Mouse (Mus musculus) right cerebral cortex, postnatal 14 days (tissue): Measurements from ENCODE around the gene Styxl1.
A peak's percentile ranks its signal among the peaks of the same experiment; 100 is the strongest.

Source experiments
- DNase-seq: peaks from one replicate; pipeline ENCODE4 v3.0.0; 2022

Gene Styxl1

DNA sequence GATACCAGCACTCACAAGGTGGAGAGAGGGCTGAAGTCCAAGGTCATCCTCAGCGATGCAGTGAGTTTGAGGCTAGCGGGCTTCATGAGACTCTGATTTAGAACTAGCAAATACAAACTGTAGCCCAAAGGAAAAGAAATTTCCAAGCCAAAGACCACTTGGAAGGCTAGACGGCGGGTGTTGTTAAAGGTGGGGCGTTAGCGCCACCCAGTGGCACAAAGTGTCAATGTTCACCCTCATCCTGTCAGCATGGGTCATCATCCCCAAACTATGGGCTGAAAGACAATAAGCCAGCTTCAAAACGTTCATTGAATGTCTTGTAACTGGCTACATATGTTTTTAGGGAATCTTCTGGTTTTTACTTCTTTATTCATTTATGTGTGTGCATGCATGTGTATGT, 14.7 kb downstream of the Styxl1 start:
- peak; percentile 74 for DNase-seq

DNA sequence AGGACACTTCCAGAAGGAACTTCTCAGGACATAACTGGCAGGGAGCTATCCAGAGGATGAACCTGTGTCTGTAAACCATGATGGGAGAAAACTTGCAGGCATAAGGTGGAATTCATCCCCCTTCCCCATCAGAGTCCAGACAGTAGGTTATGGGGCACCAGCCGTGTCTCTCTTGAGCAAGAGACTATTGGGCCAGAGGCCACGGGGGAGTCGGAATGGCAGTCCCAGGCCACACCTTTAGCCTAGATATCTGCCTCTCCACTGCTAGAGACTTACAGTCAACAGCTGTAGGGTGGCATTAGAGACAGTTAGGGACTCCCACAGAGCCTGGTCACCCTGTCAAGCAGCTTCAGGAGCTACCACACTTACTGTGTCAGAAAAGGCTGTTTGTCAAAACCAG, 16.3 kb downstream of the Styxl1 start:
- DNase-seq = no peak

DNA sequence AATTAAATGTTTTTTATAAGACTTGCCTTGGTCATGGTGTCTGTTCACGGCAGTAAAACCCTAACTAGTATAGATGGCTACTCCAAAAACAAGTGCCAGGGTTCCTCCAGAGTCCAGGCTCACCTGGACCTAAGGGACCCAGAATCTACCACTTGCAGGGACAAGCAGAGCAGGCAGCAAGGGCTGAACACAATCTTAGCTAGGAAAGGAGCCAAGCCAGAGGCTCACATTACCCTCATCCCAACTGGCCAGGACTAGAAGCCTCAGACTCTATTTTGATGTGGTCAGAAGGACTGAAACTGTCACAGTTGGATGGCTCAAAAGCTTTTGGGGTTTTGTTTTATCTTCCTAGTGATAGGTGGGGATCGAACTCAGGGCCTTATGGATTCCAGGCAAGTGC, 26.6 kb downstream of the Styxl1 start:
- no peak for DNase-seq

DNA sequence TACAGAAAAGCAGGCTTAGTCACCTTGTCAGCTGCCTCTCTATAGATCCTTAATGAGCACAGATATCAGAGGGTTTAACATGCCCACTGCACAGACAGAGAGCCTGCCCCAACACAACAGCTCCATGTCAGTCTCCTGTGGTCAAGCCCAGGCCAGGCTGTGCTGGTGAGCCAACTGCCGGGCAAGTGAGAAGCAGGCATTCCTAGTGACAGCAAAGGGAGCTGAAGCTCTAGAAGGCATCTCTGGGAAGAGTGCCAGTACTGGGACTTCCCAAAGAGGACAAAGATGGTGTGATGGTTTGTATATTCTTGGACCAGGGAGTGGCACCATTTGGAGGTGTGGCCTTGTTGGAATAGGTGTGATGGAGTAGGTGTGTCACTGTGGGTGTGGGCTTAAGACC, 27.1 kb downstream of the Styxl1 start:
- no peak for DNase-seq

DNA sequence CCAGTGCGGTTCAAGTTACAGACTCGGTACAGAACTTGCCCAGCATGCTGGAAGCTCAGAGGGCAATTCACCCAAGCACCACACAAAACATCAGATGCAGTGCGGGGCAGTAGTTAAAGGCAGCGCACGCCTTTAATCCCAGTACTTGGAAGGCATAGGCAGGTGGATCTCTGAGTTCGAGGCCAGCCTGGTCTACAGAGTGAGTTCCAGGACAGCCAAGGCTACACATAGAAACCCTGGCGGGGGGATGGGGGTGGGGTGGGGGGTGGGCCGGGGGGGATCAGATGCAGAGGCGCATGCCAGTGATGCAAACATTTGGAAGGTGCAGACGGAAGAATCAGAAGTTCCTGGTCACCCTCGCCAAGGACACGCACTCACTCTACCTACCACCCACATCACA, 33.4 kb downstream of the Styxl1 start:
- no peak for DNase-seq

DNA sequence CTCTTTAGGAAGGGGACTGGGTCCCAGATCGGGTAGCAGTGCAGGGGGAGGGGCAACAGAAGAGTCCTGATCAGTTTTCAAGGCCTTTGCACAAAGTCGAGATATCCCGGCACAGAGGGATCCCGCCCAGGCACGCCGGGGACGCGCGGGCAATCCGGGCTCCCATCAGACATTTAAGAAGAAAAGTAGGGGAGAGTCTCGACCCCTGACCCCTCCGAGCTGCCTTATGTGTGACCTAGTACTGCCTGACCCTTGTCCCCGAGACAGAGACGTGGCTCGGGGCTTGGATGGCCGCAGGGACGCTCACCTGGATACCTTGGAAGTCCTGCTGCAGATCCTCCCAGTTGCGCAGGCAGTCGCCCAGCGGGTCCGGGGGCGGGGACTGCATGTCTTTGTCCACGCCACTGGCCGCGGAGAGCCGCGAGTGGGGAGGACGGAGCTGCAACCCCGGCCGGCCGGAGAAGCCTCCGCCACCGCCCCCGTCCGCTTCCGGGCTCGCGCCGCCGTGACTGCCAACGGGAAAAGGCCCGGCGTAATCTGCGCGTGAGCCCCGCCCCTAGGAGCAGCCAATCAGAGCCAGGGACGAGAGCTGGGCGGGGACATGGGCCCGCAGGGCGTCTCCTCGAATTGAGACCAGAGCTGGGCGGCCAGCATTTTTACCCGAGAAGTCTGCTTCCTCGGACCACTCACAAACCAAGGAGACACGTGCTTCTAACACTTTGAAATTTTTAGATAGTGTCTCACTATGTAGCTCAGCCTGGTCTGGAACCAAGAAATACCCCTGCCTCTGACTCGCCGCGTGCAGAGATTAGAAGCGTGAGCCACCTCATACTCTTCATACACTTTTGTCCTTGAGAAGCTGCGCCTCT, 34.2 kb downstream of the Styxl1 start, which contains the start of gene Tmem120a:
Tmem120a (minus strand) TSS at position 708 of the 869 bp plus-strand sequence.
- DNase-seq = peak; percentile 93

DNA sequence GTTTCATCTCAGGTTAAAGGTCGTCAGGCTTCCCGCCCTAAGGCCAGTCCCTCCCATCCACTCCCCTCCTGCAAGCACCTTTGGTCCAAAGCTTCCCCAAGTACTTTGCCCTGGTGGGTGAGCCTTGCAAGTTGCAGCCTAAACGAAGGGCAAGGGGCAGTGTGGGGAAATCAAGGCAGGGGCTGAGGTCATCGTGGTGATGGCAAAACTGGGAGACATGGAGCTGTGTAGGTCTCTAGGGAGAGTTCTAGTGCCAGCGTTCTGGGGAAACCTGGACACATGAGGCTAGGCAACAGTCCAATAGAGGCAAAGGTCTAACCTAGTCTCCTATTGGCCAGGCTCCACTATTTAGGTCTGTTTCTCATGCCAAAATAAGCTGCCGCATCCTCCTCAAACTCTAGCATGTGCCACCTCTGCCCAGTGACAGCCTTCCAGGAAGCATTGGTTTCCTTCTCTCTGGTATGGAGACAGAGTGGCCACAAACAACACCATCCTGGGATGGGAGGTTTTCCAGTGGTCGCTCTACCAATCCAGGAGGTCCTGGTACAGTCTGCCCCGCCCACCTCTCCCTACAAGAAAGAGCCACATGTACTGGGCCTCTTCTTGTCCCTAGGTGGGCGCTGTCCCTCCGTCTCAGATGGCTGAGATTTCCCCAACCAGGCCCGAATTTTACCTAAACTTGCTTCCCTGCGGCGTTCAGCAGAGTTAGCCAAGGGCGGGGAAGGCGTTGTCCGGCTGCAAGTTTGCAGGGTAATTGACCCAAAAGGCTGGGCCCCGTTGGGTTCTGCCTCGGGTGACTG, 35.0 kb downstream of the Styxl1 start:
- DNase-seq = no peak

DNA sequence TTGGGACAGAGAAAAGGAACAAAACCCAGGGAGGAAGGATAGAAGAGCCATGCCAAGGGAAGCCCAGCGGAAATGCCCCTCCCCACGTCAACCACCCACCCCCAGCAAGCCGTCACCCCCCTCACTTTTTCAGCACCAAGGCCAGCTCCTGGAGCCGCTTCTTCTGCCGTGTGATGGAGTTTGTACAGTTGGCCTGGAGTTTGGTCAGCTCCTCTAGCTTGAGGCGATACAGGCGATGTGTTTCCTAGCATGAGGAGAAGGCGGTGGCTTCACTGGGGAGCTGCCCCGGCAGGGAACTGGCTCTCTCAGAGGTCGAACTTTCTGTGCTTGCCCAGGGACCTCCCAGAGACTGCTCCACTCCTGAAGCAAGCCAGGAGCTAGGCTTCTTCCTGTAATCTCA, 36.0 kb downstream of the Styxl1 start:
- no peak for DNase-seq

DNA sequence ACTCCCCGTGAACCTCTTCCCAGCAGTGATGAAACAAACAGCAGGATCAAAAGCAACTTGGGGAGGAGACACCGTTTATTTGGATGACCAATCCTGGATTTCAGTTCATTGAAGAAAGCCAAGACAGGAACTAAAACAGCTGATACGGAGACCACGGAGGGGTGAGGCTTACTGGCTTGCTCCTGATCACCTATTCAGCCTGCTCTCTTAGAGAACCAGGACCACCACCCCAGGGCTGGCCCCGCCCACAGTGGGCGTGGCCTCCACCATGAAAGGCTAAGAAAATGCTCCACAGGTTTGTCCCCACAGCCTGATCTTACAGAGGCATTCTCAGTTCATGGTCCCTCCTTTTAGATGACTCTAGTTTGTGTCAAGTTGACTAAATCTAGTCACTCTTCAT, 39.9 kb downstream of the Styxl1 start:
- no peak for DNase-seq

DNA sequence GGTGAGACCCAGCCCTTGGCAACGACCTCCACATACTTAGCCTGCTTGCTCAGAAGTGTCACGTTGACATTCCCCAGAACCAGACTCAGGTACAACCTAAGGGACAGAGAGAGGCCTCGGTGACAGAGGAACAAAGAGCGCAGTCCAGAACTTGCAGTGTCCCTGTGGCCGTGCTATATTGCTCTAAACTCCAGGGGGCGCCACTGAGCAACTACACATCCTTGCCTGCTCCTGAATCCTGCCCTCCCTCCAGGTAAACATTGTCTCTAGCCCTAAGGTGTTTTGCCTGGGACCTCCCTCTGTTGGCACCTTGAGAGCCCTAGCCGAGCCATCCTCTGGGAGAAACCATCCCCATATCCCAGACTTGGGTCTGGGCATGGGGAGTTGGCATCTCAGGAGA, 41.0 kb downstream of the Styxl1 start:
- DNase-seq = no peak

DNA sequence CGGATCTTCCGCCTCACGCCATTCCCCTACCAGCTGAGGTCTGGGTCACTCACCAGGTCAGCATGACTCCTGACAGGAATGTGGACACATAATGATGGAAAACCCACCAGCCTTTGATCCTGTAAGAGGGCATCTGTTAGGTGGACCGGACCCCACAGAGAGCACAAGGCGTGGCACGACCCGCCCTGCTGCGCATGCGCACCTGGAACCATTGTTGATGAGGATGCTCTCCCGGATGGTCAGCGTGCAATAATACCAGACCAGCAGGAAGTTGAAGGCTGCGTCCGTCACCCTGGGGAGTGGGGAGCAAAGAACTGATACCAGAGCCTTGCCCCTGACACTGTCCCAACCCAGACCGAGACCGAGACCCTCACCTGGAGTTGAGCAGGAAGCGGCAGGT, 41.6 kb downstream of the Styxl1 start:
- no peak for DNase-seq

DNA sequence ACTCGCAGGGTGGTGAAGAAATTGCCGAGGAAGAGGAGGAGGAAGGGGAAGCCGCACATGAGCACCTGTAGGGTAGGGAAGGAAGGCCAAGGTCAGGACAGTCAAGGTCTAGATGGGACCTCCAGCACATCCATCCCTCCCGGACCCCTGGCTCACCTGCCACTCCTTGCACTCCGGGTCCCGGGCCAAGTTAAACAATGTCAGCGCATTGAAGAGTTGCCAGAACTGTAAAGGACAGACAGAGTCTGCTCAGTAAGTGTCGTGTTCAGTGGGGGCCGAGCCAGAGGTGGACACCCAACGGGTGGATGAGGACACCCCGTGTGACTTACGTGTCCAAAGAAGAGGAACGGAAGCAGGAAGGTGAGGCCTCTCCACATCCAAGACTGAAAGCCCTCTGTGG, 42.4 kb downstream of the Styxl1 start:
- DNase-seq = no peak

DNA sequence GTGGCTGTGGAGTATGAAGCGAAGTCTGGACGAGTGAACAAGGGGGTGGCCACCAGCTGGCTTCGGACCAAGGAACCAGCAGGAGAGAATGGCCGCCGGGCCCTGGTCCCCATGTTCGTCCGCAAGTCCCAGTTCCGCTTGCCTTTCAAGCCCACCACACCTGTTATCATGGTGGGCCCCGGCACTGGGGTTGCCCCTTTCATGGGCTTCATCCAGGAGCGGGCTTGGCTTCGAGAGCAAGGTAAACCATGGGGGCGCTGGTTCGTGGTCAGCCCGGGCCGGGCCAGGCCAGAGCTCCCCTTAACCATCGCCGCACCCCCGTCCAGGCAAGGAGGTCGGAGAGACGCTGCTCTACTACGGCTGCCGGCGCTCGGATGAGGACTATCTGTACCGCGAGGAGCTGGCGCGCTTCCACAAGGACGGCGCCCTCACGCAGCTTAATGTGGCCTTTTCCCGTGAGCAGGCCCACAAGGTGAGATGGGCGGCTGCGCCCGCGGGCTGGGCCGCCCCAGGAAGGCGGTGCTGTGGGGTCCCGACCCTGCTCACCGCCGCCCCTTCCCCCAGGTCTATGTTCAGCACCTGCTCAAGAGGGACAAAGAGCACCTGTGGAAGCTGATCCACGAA, 44.0 kb downstream of the Styxl1 start:
- DNase-seq = no peak

DNA sequence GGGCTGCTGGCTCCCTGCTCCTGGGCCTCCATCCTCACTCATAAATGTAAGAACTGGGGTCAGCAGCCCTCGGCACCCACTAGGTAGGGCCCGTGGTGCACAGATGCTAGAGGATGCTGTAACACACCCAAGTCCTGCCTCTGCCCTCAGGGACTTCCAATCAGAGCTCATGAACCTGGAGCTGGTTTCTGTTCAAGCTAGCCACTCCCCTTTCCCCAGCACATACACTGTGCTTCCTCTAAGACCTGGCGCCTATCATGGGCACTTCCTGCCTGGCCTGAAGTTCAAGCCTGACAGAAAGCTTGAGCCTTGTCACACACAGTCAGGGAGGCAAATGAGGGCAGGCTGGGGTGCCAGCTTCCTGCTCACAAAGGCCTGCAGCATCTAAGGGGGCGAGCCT, 45.1 kb downstream of the Styxl1 start:
- no peak for DNase-seq

DNA sequence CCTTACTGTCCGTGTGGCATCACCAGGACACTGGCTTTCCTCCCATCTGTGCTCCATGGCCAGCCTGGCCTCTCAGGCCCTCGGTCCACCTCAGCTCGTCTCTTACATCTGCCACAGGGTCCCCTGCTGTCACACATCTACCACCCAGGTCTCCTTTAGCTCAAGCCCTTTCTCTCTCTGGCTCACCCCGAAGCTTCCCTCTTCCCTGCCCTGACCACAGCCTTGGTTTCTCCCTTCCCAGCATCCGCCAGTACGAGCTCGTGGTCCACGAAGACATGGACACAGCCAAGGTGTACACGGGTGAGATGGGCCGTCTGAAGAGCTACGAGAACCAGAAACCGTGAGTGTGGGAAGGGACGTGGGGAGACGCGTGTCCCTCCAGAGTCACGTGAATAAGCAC, 46.9 kb downstream of the Styxl1 start:
- DNase-seq = no peak

DNA sequence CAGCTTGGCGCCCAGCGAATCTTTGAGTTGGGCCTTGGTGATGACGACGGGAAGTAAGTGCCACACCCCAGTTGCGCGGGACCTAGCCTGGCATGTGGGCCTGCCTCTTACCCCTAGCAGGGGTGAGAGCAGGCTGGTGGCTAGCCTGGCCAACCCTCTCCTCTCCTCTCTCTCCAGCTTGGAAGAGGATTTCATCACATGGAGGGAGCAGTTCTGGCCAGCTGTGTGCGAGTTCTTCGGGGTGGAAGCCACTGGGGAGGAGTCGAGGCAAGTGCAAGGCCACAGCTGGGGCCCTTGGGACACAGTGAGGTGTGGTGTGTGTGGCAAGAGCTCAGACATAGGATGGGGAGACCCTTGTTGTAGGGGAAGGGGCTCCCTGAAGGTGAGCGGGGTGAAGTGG, 47.3 kb downstream of the Styxl1 start:
- DNase-seq = no peak

DNA sequence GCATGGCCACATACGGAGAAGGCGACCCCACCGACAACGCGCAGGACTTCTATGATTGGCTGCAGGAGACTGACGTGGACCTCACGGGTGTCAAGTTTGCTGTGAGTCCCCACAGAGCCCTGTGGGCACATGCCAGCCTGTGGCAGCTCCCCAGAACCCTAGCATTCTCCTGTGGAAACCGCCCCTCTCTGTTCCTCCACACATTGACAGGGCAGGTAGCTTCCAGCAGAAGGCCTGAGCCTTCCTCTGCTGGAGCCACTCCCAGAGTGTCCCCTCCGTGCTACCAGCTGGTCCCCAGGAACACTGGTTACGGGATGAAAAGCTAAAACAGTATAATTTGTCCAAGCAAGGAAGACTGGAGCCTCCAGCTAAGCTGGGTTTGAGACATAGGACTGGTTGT, 47.9 kb downstream of the Styxl1 start:
- no peak for DNase-seq

DNA sequence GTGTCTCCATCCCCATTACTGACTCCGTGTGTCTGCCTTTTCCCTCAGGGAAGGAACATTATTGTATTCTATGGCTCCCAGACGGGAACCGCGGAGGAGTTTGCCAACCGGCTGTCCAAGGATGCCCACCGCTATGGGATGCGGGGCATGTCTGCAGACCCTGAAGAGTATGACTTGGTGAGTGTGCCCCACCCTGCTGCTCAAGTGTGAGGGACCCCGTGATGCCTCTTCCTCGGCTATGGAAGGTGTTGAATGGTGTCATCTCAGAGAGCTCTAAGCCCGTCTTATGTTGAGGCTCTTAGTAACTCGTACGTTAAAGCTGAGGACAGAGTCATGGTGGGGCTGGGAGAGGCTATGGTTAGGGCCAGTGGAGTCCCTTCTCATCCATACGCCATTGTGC, 48.8 kb downstream of the Styxl1 start:
- DNase-seq = no peak

DNA sequence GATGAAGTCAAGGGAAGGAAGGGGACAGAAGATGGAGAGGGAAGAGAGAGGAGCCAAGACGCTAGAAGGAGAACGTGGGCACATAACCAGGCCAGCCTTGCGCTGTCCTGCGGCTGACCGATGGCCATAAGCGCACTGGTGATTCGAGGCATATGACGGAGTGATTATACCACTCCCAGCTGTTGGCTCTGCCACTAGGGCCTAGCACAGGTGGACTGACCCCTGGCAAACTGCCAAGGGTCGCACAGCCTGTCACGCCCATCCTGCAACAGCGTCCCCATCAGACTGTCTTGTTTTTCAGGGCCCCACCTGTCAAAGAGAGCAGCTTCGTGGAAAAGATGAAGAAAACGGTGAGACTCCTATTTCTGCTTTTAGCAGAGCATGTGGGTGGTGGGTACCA, 49.8 kb downstream of the Styxl1 start:
- DNase-seq = no peak

DNA sequence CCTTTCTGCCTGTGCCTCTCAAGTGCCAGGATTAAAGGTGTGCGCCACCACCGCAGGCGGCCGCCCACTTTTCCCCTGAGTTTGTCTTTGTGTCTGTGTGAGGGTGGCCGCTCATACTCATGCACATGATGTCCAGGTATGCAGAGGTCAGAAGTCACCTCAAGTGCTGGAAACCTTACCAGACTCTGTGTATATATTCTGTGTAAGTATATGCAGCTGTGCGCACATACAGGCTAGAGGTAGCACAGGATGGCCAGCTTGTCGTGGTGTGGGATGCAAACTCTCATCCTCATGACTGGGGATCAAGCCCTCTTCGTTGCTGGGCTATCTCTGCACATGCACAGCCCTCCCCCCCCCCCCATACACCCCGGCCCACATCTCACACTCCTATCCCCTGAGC, 50.3 kb downstream of the Styxl1 start:
- no peak for DNase-seq

DNA sequence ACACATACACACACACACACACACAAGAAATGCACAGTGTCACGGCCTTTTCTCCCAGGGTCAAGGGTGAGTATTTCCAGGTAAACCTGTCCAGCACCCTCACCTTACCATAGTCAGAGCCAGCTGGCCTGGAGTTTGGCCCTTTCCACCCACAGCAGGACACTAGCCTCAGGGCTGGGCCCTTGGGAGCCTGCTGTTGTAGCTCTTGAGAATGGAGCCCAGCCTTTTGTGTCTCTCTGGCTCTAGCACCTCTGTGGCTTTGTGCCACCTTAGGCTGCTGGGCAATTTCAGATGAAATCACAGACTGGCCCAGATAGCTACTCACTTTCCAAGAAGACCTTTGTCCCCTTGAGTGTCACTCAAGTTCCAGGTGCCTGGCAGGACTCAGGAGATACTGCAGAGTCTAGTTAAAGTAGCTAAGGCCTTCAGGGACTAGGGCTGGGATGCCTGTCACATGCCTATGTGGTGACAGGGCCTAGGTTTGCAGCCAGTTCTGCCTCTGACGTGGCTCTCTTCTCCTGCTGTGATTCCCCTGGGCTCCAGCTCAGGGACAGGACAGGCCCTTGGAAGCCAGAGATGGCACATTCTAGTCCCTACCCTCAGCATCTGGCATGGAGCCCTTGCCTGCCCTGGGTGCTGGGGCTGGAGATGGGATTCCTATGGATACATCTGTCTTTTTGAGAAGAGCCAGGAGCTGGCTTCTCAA, 51.4 kb downstream of the Styxl1 start:
- DNase-seq = no peak

DNA sequence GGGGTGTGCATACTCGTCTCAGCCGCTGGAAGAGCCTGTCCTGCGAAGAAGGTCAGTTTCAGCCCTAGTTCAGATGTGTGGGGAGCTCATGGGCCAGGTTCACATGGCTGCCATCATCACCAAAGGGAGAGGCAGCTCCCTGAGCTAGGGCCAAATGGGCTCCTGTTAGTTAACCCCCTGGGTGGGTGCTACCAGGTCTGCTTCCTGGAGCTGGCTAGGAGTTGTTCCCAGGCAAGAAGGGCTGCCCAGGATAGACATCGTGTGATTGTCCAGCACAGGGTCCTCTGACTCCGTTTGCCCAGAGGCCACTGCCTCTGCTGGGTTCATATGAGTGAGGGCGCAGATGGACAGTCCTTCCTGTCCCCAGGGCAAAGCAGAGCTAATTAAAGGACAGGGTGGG, 52.2 kb downstream of the Styxl1 start:
- DNase-seq = no peak

DNA sequence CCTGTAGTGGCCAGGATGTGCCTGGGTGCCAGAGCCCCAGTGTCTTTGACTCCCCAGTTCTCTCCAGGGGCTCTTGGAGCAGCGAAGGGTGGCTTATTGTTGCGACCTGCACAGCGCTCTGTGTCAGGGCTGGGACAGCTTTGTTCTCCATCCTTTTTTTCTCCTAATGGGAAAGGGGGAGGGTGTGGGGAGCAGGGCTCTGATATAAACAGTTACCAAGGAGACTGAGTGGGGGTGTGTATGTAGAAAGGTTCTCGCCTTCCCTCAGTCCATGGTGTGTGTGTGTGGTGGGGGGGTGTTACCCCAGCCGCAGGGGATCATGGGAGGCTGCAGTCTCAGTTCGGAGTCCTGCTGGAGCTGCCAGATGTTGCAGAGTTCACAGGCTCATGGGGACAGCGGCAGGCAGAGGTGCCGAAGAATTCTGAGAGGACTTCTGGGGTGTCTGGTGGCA, 52.8 kb downstream of the Styxl1 start:
- no peak for DNase-seq
